Mouse (Mus musculus): Measurements from ENCODE around the gene Adamts17.

DNA sequence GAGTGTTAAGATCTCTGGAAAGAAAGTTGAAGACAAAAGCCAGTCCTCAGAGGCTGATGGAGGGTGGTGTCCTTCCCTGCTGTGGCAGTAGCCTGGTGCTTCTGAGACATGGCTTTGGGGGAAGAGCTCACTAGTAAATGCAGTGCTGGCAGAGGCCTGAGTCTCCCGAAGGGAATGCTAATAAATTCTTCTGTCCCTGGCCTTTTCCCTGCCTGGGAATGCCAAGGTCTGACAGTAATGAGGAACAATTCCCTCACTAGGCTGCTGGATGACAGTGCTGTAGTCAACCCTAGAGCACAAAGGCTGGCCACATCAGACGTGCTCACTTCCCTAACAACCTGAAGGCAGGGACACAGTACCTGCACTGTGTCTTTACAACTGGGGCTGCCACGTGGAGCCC lies 313.1 kb downstream of the Adamts17 start:
- TF ChIP-seq CTCF (IDR thresholded peaks at IDR 0.05; ENCODE audit: control insufficient read depth, insufficient read depth, insufficient replicate concordance, low read depth, low read length) (no peak), POLR2A (IDR thresholded peaks at IDR 0.05; ENCODE audit: control insufficient read depth, low read depth, low read length) (no peak)
